Mouse (Mus musculus) lung, adult 2 months (tissue): ENCODE results near the gene Zfp668. TPM values are rescaled to one million over a fixed set of nuclear protein-coding genes. Genes with fewer than 3 reads are reported as not detected.

ENCODE experiments used
- DNase-seq: peaks from one replicate; pipeline ENCODE4 v3.0.0; 2022
- H3K4me1 ChIP-seq: fragments of 200-500 bp; 2 replicates; pipeline ENCODE4 v1.6.1; 2011; ENCODE audit warnings: low read length; ENCODE audit not compliant: control insufficient read depth, insufficient read depth
- H3K4me3 ChIP-seq: fragments of 200-500 bp; replicated peaks from 2 replicates; pipeline ENCODE3; 2011; ENCODE audit warnings: low read depth, mild to moderate bottlenecking, control low read depth, low read length; ENCODE audit errors: extremely low read depth
- CTCF ChIP-seq: fragments of 200-500 bp; IDR thresholded peaks from 2 replicates; pipeline ENCODE4 v1.5.1; 2011; ENCODE audit warnings: mild to moderate bottlenecking, low read length, control low read depth; ENCODE audit not compliant: insufficient read depth
- POLR2A ChIP-seq: fragments of 200-500 bp; IDR thresholded peaks from 2 replicates; pipeline ENCODE4 v1.6.1; 2011; ENCODE audit warnings: low read depth, mild to moderate bottlenecking, control low read depth, low read length, borderline replicate concordance; ENCODE audit errors: extremely low read depth
- WGBS: fragments of 180-500 bp; shearing (Covaris S2); methylation state at CpG from one replicate; pipeline ENCODE4 v1.1.7; 2018; 5-methylcytosine and 5-hydroxymethylcytosine counted together
- polyA plus RNA-seq: library from polyadenylated mRNA; depleted of rRNA; stranded (reverse); fragments of >200 nt; gene quantifications from 2 replicates; pipeline ENCODE4 v1.2.3, GENCODE M21; 2012

Gene Zfp668
- polyA plus RNA-seq, 1 experiment = 6.7 TPM

DNA sequence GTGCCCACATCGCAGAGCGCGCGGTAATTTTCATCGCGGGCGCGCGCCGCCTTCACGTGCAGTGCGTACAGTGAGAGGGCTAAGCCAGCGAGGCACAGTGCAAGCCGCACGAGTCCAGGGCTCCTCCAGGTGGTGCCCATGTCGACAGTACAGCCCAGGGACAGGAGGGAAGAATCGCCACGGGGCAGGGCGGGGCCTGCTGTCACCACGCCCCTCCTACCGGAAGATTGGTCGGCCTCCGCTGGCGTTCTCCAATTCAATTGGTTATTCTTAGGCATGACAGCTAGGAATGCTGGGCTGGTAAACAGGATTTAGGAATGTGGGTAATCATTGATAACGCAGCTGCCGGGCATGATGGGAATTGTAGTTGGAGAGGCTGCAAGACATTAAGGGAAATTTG is 18.8 kb upstream of the Zfp668 start, which contains the start of the genes Gm21974 and Vkorc1:
Gm21974 (minus strand) TSS at position 13 of the 400 bp plus-strand sequence.
Vkorc1 (minus strand) TSS at position 176 of the 400 bp plus-strand sequence.
- under 1% methylated on average over 26 of the region's 26 CpGs for WGBS
- DNase-seq = peak; percentile 92
- H3K4me3 ChIP-seq = peak within 1 kb of the TSS; percentile 78
- peak; percentile 73; the same call in 1 of the 2 replicates for TF ChIP-seq POLR2A
- peak; percentile 29; the same call in 1 of the 2 replicates for TF ChIP-seq CTCF
- no peaks in the 10 kb centered on the region; the same call in 1 of the 2 replicates for H3K4me1 ChIP-seq

DNA sequence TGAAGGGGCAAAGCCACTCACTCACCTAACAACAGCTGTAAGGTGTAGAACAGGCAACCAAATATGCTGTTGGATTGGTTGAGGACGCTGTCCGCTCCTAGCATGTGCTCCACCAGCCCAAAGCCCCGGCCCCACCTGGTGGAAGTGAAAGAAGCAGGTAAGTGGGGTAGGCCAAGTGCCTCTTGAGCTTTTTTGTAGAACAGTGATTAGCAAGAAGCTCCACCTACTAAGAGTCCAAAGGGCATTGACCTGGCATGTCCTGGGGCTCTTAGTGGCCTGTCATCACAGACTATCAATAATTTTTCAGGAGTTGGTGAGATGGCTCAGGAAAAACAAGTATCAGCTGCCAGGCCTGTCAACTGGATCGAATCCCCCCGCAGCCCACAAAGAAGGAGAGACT is 17.9 kb upstream of the Zfp668 start:
- TF ChIP-seq POLR2A (no peak), CTCF (no peak)
- DNase-seq = peak; percentile 18
- 62% methylated on average over 5 of the region's 5 CpGs for WGBS
- no peaks in the 10 kb centered on the region; the same call in 1 of the 2 replicates for H3K4me1 ChIP-seq
- no peak overlapping the region for H3K4me3 ChIP-seq

DNA sequence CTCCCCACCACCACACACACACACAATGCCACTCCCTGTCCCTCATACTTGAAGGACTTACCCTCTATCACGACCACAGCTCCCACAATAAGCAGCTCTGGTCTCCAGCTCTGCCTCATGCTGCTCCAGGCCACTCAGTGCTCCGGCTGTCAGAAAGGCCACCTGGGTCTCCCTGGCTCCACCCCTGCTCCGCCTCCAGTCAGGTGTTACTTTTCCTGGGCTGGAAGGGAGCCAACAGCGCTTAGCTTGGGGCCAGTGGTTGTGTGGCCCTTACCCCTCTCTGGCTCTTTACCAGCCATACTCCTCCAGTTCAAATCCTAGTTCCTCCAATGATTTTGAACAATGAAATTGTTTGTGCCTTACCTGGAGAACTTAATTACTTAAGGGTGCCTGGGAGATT is 14.2 kb upstream of the Zfp668 start, which contains the start of gene Prss53:
Prss53 (minus strand) TSS at position 173 of the 400 bp plus-strand sequence.
- Histone ChIP-seq H3K4me1 (no peaks in the 10 kb centered on the region; the same call in 1 of the 2 replicates), H3K4me3 (no peak within 1 kb of the TSS)
- 40% methylated on average over 4 of the region's 4 CpGs for WGBS
- peak; percentile 33 for DNase-seq
- TF ChIP-seq POLR2A (no peak), CTCF (no peak)

DNA sequence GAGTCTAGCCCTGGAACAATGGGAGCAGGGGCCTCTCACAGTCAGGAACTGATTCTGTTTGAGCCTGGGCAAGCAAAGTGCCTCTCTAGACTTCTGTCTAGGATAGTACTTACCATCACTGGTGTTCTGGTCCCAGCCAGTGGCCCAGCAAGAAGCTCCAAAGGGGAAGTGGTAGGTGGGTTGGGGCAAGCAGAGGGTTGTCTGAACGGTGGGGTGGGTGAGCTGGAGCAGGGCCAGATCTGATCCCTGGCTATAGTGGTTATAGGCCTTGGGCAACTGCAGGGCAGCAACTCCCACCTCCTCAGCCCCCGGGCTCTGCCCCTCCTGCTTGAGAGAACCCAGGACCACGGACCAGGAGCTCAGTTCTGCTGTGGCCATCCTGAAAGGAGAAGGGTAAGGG is 12.2 kb upstream of the Zfp668 start:
- Histone ChIP-seq H3K4me3 (no peak overlapping the region), H3K4me1 (peaks cover 2% of the 10 kb centered on the region)
- no peak for DNase-seq
- TF ChIP-seq CTCF (no peak), POLR2A (no peak)
- WGBS = 62% methylated on average over 3 of the region's 3 CpGs

DNA sequence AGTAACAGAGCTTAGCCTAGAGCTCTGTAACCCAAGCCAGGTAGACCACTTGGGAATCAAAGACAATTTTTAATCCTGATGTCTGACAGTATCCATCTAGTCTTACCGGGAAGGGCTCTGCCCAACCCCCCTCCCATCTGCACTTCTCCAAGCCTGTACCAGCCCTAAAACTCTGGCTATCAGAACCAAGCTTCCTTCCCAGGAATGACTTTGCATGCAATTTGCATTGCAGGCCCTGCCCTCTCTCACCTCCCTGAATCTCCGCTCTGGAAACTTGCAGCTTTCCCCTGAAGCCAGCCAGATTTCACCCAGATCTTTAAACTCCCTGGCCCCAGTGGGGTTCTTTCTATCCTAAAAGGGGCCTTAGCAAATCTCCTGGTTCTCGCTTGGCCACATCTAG is 11.2 kb upstream of the Zfp668 start:
- TF ChIP-seq CTCF (no peak), POLR2A (no peak)
- no peak for DNase-seq
- 82% methylated on average over 3 of the region's 3 CpGs for WGBS
- H3K4me1 ChIP-seq = peaks cover 7% of the 10 kb centered on the region
- no peak overlapping the region for H3K4me3 ChIP-seq

DNA sequence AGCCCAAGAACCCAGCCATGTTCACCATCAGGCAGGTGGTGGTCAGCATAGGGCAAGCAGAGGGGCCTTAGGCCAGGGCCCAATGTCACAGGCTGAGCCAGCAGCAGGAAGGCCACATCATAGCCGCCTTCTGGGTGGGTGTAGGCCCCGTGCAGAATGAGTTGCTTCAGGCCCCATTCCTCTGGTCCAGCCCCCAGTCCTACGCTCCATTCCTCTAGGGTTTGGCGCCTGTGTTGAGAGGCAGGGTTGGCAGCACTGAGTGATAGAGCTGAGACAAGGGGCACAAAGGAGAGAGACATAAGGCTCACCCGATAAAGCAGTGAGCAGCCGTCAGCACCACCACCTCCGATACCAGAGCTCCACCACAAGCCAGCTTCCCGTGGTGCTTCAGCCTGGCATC is 10.6 kb upstream of the Zfp668 start:
- DNase-seq = no peak
- TF ChIP-seq CTCF (no peak), POLR2A (no peak)
- Histone ChIP-seq H3K4me1 (peaks cover 7% of the 10 kb centered on the region), H3K4me3 (no peak overlapping the region)
- WGBS = 81% methylated on average over 8 of the region's 8 CpGs

DNA sequence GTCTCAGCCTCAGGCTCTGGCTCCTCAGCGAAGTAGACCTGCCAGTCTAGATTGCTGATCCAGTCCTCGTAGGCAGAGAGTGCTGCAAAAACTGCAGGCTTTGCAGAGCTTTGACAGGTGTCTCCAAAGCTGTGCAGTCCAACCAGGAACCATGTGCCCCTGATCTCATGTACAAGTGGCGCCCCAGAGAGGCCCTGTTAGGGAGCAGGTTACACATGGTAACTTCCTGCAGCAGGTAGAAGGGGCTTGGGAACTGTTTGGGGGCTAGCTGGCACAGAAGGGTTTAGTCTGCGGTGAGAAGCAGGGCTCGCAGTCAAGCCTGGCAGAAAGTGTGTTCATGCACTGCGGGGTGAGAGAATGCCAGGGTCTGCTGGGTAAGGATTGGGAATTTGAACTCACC is 9.9 kb upstream of the Zfp668 start:
- TF ChIP-seq CTCF (no peak), POLR2A (no peak)
- 84% methylated on average over 6 of the region's 6 CpGs for WGBS
- no peak for DNase-seq

DNA sequence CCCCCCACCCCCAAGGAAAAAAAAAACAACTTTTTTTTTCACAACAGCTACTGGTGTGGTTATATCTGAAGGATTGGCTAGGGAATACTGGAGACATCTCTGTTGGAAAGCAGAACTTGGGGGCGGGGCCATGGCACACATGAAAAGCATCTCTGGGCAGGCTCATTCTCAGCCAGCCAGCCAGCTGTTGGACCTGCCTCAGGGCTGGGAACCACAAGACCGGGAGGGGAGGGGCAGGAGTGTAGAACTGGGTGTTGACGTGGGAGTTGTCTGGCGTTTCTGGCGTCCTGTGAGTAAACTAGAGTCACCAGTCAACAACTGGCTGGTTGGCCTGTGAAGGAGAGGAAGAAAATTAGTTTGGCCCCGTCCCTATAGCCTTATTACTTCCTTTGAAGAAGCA is 9.3 kb upstream of the Zfp668 start:
- Histone ChIP-seq H3K4me3 (no peak overlapping the region), H3K4me1 (peaks cover 7% of the 10 kb centered on the region)
- WGBS = 43% methylated on average over 6 of the region's 6 CpGs
- TF ChIP-seq CTCF (no peak), POLR2A (no peak)
- peak; percentile 19 for DNase-seq

More for the DNA sequence above, 9.9 kb upstream of the Zfp668 start:
- Histone ChIP-seq H3K4me3 (no peak overlapping the region), H3K4me1 (peaks cover 7% of the 10 kb centered on the region)

DNA sequence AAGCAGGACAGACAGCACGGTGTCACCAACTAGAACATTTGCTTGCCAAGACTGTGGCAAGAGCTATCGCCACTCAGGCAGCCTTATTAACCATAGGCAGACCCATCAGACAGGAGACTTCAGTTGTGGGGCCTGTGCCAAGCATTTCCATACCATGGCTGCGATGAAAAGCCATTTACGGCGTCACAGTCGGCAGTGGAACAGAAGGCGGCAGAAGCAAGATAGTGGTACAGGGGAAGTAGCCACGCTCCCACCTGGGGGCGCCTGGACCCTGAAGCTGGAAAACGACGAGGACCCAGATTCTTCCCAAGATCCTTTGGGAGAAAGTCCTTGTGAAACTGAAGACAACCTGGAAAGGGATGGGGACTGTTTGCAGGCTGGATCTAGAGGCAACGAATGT is 3.8 kb upstream of the Zfp668 start:
- 82% methylated on average over 12 of the region's 12 CpGs for WGBS
- TF ChIP-seq POLR2A (no peak), CTCF (no peak)
- DNase-seq = no peak
- H3K4me1 ChIP-seq = peaks cover 7% of the 10 kb centered on the region
- no peak overlapping the region for H3K4me3 ChIP-seq

DNA sequence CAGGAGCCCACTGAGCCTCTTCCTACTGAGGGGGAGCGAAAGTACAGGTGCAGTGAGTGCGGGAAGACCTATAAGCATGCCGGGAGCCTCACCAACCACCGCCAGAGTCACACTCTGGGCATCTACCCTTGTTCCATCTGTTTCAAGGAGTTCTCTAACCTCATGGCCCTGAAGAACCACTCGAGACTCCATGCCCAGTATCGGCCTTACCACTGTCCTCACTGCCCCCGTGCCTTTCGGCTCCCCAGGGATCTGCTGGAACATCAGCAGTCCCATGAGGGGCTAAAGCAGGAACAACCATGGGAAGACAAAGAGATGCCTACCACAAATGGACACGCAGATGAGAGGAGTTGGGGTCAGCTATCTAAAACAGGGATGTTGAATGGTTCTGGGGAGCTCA is 2.7 kb upstream of the Zfp668 start:
- Histone ChIP-seq H3K4me1 (peaks cover 11% of the 10 kb centered on the region), H3K4me3 (no peak overlapping the region)
- DNase-seq = no peak
- WGBS = 96% methylated on average over 9 of the region's 9 CpGs
- TF ChIP-seq CTCF = no peak
- TF ChIP-seq POLR2A = no peak
